9 mouse cellular contexts compared by ENCODE assay signal in genomic region chr9:90237232-90238062, GRCm38 (mm10). TPM values are rescaled to one million over a fixed set of nuclear protein-coding genes. Genes with fewer than 3 reads are reported as not detected.
DNase-seq lines count a peak whose midpoint lies in the region; ATAC-seq and TF ChIP-seq lines count a peak whose summit lies in the region.
"Had no signal": no experiment of that assay in that cellular context is flagged by ENCODE, and none has a peak within 500 bp of the region (broad histone marks: within the 10 kb centered on the region; RNA-seq: fewer than 3 reads in every experiment).

No protein-coding gene starts in this region.

- intact Hi-C loops in left cerebral cortex, postnatal 4 days (cut with DNase I) = no loop called here

- DNase-seq in lung, embryonic 14.5 days = peak; percentile 27
- no peak for DNase-seq in lung, adult 18-20 months
- DNase-seq in c-Kit-negative CD71-positive TER-119-positive erythroid progenitor cells, embryonic 14.5 days (ENCODE audit: low read depth, low spot score) = peak; percentile 81
- peak; percentile 89 for DNase-seq in liver
- no peak for DNase-seq in left cerebral cortex, postnatal 4 days
- no peak for DNase-seq in right cerebral cortex, postnatal 36 days (ENCODE audit: low spot score in 2 of 2)
- DNase-seq: cerebellum, adult 2 months had no signal

- no peak for TF ChIP-seq CTCF in lung, embryonic 14.5 days (IDR thresholded peaks at IDR 0.05; ENCODE audit: low read depth)

- ATAC-seq in lung, embryonic 14.5 days (ENCODE audit: insufficient read depth) = peak; percentile 50
- peak; percentile 93 for ATAC-seq in stomach, embryonic 15.5 days (ENCODE audit: insufficient read depth, low FRiP score, low read depth)

- H3K4me2 ChIP-seq in lung, embryonic 14.5 days = no peak overlapping the region
- no peak overlapping the region for H3K4me2 ChIP-seq in stomach, embryonic 15.5 days
- H3K4me2 ChIP-seq: limb, embryonic 15.5 days had no signal

- H3K27me3 ChIP-seq in lung, embryonic 14.5 days (ENCODE audit: insufficient read depth, low read length) = no peaks in the 10 kb centered on the region
- no peaks in the 10 kb centered on the region for H3K27me3 ChIP-seq in stomach, embryonic 15.5 days (replicated peaks)
- H3K27me3 ChIP-seq: limb, embryonic 15.5 days had no signal

- WGBS in lung, embryonic 14.5 days = 60% methylated on average over 9 of the region's 9 CpGs
- WGBS in stomach, embryonic 15.5 days = 66% methylated on average over 9 of the region's 9 CpGs

- no peaks in the 10 kb centered on the region for H3K9me3 ChIP-seq in lung, embryonic 14.5 days (ENCODE audit: low read depth, low read length)
- no peaks in the 10 kb centered on the region for H3K9me3 ChIP-seq in stomach, embryonic 15.5 days
- H3K9me3 ChIP-seq: limb, embryonic 15.5 days had no signal

- peaks cover 21% of the 10 kb centered on the region for H3K36me3 ChIP-seq in lung, embryonic 14.5 days (ENCODE audit: insufficient read depth)
- no peaks in the 10 kb centered on the region for H3K36me3 ChIP-seq in stomach, embryonic 15.5 days

- no peak overlapping the region for H3K9ac ChIP-seq in lung, embryonic 14.5 days
- H3K9ac ChIP-seq in stomach, embryonic 15.5 days = no peak overlapping the region
- H3K9ac ChIP-seq: limb, embryonic 15.5 days had no signal

- no peak overlapping the region for H3K4me3 ChIP-seq in lung, embryonic 14.5 days (ENCODE audit: low read depth, low read length)
- H3K4me3 ChIP-seq in stomach, embryonic 15.5 days (replicated peaks) = no peak overlapping the region
- H3K4me3 ChIP-seq: limb, embryonic 15.5 days had no signal

- 0 out of 2 replicates have a peak, but pooled peaks cover 5% of the 10 kb centered on the region for H3K4me1 ChIP-seq in lung, embryonic 14.5 days (ENCODE audit: insufficient read depth)
- H3K4me1 ChIP-seq in stomach, embryonic 15.5 days = no peaks in the 10 kb centered on the region
- H3K4me1 ChIP-seq: limb, embryonic 15.5 days had no signal

- peak overlapping the region; percentile 46 for H3K27ac ChIP-seq in lung, embryonic 14.5 days (ENCODE audit: low read depth)
- peak overlapping the region; percentile 46; the same call in 1 of the 2 replicates for H3K27ac ChIP-seq in stomach, embryonic 15.5 days
- H3K27ac ChIP-seq: limb, embryonic 15.5 days had no signal

RNA-seq across cellular contexts. Expression of gene Tbc1d2b, which starts 33.2 kb away (rescaled TPM):
- polyA plus RNA-seq in lung, embryonic 14.5 days (2014; fragmentation: Nextera tagmentation; extraction: Ambion mirVana) = 29.9 and 30.7 TPM in 2 replicates
- 17.1 and 17.8 TPM in 2 replicates for polyA plus RNA-seq in stomach, embryonic 15.5 days (2015; fragmentation: Nextera tagmentation; extraction: Ambion mirVana)
- 10 to 100 TPM; 16.8 to 21.9 TPM for total RNA-seq in left cerebral cortex, postnatal 4 days (2021)

Comparison
In these comparisons a context has a peak if more than half of its experiments do, and no peak if none do; other contexts are left out.
1. DNase-seq: peak in lung, embryonic 14.5 days (single experiment), c-Kit-negative CD71-positive TER-119-positive erythroid progenitor cells, embryonic 14.5 days (single experiment) and liver (single experiment); none in lung, adult 18-20 months (0 of 2), left cerebral cortex, postnatal 4 days (single experiment) and right cerebral cortex, postnatal 36 days (0 of 2).